Mouse (Mus musculus): ENCODE measurements at regions not wholly inside any gene's neighbourhood (a gene's known extent, or its start where the extent isn't known, plus 50 kb on each side); places are given as distances from the start of the nearest gene placed in this dataset.
A peak's percentile ranks its signal among the peaks of the same experiment; 100 is the strongest.

- DNase-seq (ENCODE audit: low spot score) (no peak), ATAC-seq (ENCODE audit: low FRiP score) (no peak)
- Histone ChIP-seq H3K27ac (ENCODE audit: low read depth, low read length) (no peak overlapping the region), H3K9ac (replicated peaks; ENCODE audit: low read length, poor library complexity, severe bottlenecking) (no peak overlapping the region), H3K4me1 (ENCODE audit: insufficient read depth, low read length) (no peaks in the 10 kb centered on the region), H3K36me3 (ENCODE audit: insufficient read depth, low read length) (no peaks in the 10 kb centered on the region), H3K9me3 (ENCODE audit: low read length) (no peaks in the 10 kb centered on the region), H3K4me3 (ENCODE audit: low read depth, low read length) (no peak overlapping the region), H3K27me3 (ENCODE audit: insufficient read depth, low read length) (peaks cover 19% of the 10 kb centered on the region), H3K4me2 (ENCODE audit: low read depth, low read length, poor library complexity, severe bottlenecking) (no peak overlapping the region)
- WGBS = 88% methylated on average over 3 of the region's 3 CpGs
- TF ChIP-seq CTCF (IDR thresholded peaks at IDR 0.05) = no peak
Observed at GRCm38 (mm10) chr5:37903861-37904260, 79.5 kb upstream of the Msx1 start.

- peaks cover 19% of the 10 kb centered on the region for H3K27me3 ChIP-seq (ENCODE audit: insufficient read depth, low read length)
- DNase-seq (ENCODE audit: low spot score) = no peak
Observed at GRCm38 (mm10) chr5:37902741-37903140, 78.4 kb upstream of the Msx1 start.

GRCm38 (mm10) chr5:37901861-37902291 lies 77.5 kb upstream of the Msx1 start:
- H3K36me3 ChIP-seq (ENCODE audit: insufficient read depth, low read length) = no peaks in the 10 kb centered on the region
- ATAC-seq (ENCODE audit: low FRiP score) (no peak), DNase-seq (ENCODE audit: low spot score) (no peak)
- H3K27me3 ChIP-seq (ENCODE audit: insufficient read depth, low read length) = peaks cover 21% of the 10 kb centered on the region
- no peak overlapping the region for H3K27ac ChIP-seq (ENCODE audit: low read depth, low read length)
- H3K9ac ChIP-seq (replicated peaks; ENCODE audit: low read length, poor library complexity, severe bottlenecking) = no peak overlapping the region
- WGBS = 4% methylated on average over 16 of the region's 16 CpGs
- H3K4me3 ChIP-seq (ENCODE audit: low read depth, low read length) = no peak overlapping the region
- no peak overlapping the region for H3K4me2 ChIP-seq (ENCODE audit: low read depth, low read length, poor library complexity, severe bottlenecking)
- TF ChIP-seq CTCF (IDR thresholded peaks at IDR 0.05) = no peak
- H3K4me1 ChIP-seq (ENCODE audit: insufficient read depth, low read length) = no peaks in the 10 kb centered on the region
- H3K9me3 ChIP-seq (ENCODE audit: low read length) = no peaks in the 10 kb centered on the region

More at GRCm38 (mm10) chr5:37902741-37903140, 78.4 kb upstream of the Msx1 start:
- H3K9ac ChIP-seq (replicated peaks; ENCODE audit: low read length, poor library complexity, severe bottlenecking) = no peak overlapping the region
- H3K4me1 ChIP-seq (ENCODE audit: insufficient read depth, low read length) = no peaks in the 10 kb centered on the region
- 75% methylated on average over 2 of the region's 2 CpGs for WGBS
- no peak overlapping the region for H3K4me3 ChIP-seq (ENCODE audit: low read depth, low read length)
- H3K27ac ChIP-seq (ENCODE audit: low read depth, low read length) = no peak overlapping the region
- no peak for ATAC-seq (ENCODE audit: low FRiP score)
- no peak overlapping the region for H3K4me2 ChIP-seq (ENCODE audit: low read depth, low read length, poor library complexity, severe bottlenecking)
- no peaks in the 10 kb centered on the region for H3K9me3 ChIP-seq (ENCODE audit: low read length)
- no peaks in the 10 kb centered on the region for H3K36me3 ChIP-seq (ENCODE audit: insufficient read depth, low read length)
- no peak for TF ChIP-seq CTCF (IDR thresholded peaks at IDR 0.05)

- no peak overlapping the region for H3K9ac ChIP-seq (replicated peaks; ENCODE audit: low read length, poor library complexity, severe bottlenecking)
- no peak overlapping the region for H3K4me3 ChIP-seq (ENCODE audit: low read depth, low read length)
- TF ChIP-seq CTCF (IDR thresholded peaks at IDR 0.05) = no peak
- H3K4me2 ChIP-seq (ENCODE audit: low read depth, low read length, poor library complexity, severe bottlenecking) = no peak overlapping the region
- H3K4me1 ChIP-seq (ENCODE audit: insufficient read depth, low read length) = peaks cover 3% of the 10 kb centered on the region; the same call in 1 of the 2 replicates
- ATAC-seq (ENCODE audit: low FRiP score) (no peak), DNase-seq (ENCODE audit: low spot score) (peak; percentile 60)
- peaks cover 28% of the 10 kb centered on the region for H3K27me3 ChIP-seq (ENCODE audit: insufficient read depth, low read length)
- no peaks in the 10 kb centered on the region for H3K9me3 ChIP-seq (ENCODE audit: low read length)
- WGBS = 50% methylated on average over 12 of the region's 12 CpGs
- no peaks in the 10 kb centered on the region for H3K36me3 ChIP-seq (ENCODE audit: insufficient read depth, low read length)
- no peak overlapping the region for H3K27ac ChIP-seq (ENCODE audit: low read depth, low read length)
Observed at GRCm38 (mm10) chr5:37898041-37898615, 73.7 kb upstream of the Msx1 start.

- no peak for TF ChIP-seq CTCF (IDR thresholded peaks at IDR 0.05)
- no peak overlapping the region for H3K4me3 ChIP-seq (ENCODE audit: low read depth, low read length)
- H3K36me3 ChIP-seq (ENCODE audit: insufficient read depth, low read length) = no peaks in the 10 kb centered on the region
- ATAC-seq (ENCODE audit: low FRiP score) (no peak), DNase-seq (ENCODE audit: low spot score) (no peak)
- no peaks in the 10 kb centered on the region for H3K9me3 ChIP-seq (ENCODE audit: low read length)
- 37% methylated on average over 6 of the region's 6 CpGs for WGBS
- peaks cover 30% of the 10 kb centered on the region for H3K27me3 ChIP-seq (ENCODE audit: insufficient read depth, low read length)
- H3K4me2 ChIP-seq (ENCODE audit: low read depth, low read length, poor library complexity, severe bottlenecking) = no peak overlapping the region
- no peak overlapping the region for H3K27ac ChIP-seq (ENCODE audit: low read depth, low read length)
- no peak overlapping the region for H3K9ac ChIP-seq (replicated peaks; ENCODE audit: low read length, poor library complexity, severe bottlenecking)
- peaks cover 3% of the 10 kb centered on the region; the same call in 1 of the 2 replicates for H3K4me1 ChIP-seq (ENCODE audit: insufficient read depth, low read length)
Observed at GRCm38 (mm10) chr5:37897501-37897900, 73.1 kb upstream of the Msx1 start.

GRCm38 (mm10) chr5:37895441-37896336 lies 71.3 kb upstream of the Msx1 start:
- TF ChIP-seq CTCF (IDR thresholded peaks at IDR 0.05) = peak; percentile 57
- no peaks in the 10 kb centered on the region for H3K9me3 ChIP-seq (ENCODE audit: low read length)
- no peak overlapping the region for H3K27ac ChIP-seq (ENCODE audit: low read depth, low read length)
- H3K4me3 ChIP-seq (ENCODE audit: low read depth, low read length) = no peak overlapping the region
- no peak overlapping the region for H3K4me2 ChIP-seq (ENCODE audit: low read depth, low read length, poor library complexity, severe bottlenecking)
- H3K9ac ChIP-seq (replicated peaks; ENCODE audit: low read length, poor library complexity, severe bottlenecking) = no peak overlapping the region
- ATAC-seq (ENCODE audit: low FRiP score) (0 out of 2 replicates have a peak, but pooled peaks have one; percentile 27), DNase-seq (ENCODE audit: low spot score) (peak; percentile 48)
- H3K4me1 ChIP-seq (ENCODE audit: insufficient read depth, low read length) = peaks cover 3% of the 10 kb centered on the region; the same call in 1 of the 2 replicates
- WGBS = 7% methylated on average over 19 of the region's 19 CpGs
- H3K36me3 ChIP-seq (ENCODE audit: insufficient read depth, low read length) = no peaks in the 10 kb centered on the region
- peaks cover 34% of the 10 kb centered on the region for H3K27me3 ChIP-seq (ENCODE audit: insufficient read depth, low read length)

Data from midbrain, postnatal 0 days (tissue).